Mouse (Mus musculus) embryo, embryonic 11.5 days (tissue): ENCODE results near the gene Prpsap1.
A peak's percentile ranks its signal among the peaks of the same experiment; 100 is the strongest.

ENCODE experiments used
- DNase-seq: peaks from one replicate; pipeline ENCODE4 v3.0.0-alpha.2; 2012; ENCODE audit warnings: low read depth, low spot score

The Prpsap1 gene

DNA sequence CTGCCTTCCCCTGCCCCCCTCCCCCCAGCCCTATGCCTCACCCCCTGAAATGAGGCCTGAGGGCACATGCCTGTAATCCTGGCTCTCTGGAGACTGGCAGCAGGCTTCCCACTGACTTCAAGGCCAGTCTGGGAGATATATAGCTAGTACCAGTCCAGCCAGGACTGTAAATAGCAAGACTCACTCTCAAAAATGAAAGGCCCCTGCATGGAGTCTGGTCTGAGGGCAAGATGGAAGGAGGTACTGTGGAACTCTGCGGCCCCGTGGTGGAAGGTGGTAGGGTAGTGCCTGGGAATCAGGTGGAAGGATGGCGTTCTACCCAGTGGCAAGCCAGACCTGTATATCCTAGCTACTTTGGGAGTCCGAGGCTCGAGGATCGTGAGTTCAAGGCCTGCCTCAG lies 50.1 kb downstream of the Prpsap1 start:
- DNase-seq: no peak

DNA sequence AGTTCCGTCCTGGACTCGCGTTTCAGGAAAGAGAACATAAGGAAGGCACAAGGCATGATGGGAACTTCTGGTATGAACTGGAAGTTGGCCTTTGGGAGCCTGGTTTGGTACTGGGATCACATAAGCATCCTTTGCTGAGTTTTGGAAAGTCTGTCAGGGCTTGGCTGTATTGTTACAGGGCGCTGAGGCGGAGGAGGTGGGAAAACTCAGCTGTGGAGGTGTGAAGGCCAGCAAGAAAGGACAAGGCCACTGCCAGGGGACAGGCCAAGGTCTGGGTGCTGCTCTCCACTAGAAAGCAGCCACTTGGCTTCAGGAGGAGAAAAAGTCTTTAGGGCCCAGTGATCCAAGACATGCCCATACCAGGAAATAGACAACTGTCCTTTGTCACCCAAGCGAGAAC lies 50.7 kb downstream of the Prpsap1 start:
- DNase-seq: no peak

DNA sequence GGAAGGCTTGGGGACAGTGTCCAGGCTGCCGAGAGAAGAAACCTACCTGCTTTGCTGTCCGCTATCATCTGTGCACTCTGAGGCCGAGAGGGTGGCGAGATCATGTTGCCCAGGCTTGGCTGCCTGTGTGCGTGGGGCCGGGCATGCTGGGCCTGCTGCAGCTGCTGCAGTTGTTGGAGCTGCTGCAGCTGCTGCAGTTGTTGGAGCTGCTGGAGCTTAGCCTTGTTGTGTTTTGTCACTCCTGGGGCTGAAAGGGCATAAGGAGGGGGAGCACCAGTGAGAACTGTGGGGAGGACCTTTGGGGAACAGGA lies 51.2 kb downstream of the Prpsap1 start:
- no peak for DNase-seq

DNA sequence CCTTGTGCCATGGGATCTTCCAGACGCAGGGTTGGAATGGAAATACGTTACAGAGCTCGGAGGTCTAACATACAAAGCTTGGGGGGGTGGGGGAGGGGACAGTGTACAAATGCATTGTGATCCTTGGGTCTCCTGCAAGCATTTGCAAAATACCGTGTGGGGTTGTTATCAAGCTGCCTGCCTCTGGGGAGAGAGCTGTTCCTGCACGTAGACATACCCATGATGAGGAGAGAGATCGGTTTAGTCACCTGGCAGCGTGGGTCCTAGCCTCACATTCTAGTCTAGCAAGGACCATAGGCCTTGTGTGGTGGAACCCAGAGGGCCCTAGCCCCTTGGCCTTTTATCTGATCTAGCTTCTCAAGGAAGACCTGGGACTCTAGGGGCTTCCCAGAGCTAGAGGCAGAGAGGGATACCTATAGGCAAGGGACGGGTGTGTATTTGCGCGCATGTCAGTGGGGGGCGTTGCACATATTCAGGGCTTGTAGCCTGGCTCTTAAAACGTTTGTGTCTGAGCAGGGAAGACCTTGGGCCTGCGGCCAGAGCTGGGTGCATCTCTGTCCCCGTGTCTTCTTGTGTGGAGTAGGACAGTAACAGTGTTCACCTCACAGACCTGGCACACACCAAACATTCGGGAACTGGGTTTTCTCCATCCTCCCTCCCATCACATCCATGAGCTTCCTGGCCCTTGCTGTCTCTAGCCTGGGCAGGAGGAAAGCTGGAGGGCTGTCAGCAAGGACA lies 51.7 kb downstream of the Prpsap1 start:
- DNase-seq: no peak

DNA sequence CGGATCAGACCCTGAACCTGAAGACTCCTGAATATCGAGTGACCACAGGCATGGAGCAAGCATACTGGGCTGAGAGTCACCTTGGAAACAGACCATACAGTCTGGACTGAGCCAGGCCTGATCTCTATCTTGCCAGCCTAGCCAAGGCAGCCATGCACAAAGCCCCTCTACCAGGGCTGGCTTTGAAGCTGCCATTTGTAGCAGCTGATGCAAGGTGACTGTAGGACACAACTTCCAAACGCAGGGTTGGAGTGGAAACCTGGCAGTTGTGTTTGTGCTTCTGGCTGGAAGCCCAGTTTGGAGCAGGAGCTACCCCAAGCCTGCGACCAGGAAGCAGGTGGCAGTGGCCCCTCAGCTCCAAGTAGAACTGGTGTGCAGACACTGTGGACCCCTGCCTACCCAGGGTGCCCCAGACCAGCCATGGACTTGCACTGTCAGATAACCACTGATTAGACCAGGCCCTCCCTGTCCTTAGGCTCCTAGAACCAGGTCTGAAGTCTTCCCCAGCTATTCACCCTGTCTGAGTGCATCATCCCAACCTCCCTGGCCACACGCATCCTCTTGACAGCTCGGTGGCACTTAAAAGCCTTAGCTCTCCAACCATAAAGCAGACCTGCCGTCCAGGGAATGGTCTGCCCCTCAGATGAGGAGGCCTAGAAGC lies 53.5 kb downstream of the Prpsap1 start:
- no peak for DNase-seq

DNA sequence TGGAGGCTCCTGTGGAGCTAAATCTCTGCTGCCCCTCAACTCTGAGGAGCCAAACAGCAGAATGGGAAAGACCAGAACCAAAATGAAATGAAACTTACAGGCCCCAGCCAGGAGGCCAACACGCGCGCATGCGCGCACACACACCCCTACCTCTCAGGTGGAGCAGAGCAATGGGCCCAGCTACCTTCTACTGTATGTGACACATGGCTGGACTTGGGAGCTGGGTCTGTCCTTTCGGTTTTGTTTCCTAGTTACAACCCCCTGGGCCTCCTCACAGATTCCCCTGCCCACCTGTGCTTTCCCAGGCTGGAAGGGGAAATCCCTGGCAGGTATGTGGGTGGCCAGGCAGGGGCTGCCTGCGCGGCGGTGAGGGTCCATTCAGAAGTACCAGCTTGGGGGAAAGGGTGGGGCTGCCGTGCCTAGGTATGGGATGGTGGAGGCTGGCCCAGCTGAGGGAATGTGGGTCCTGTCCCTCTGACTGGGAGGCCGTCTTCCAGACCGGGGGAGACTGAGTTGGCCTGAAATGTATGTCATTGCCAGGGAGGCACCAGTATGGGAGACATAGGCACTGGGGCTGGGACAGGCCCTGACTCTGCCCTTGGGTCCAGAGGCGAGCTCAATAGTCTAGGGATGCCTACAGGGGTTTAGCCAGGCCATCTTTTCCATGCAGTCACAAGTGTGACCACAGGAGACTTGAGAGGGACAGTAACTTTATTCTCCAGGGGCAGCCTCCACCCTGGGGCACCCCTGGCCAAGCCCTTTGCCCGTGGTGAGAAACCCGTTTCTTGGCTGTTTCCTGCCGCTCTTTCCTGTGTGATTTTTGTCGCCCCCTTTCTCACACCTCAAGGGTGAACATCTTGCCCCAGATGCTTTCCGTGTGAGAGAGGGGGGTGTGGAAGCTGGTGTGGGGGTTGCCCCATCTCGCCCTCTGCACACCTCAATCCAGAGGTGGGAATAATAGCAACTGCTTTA lies 54.4 kb downstream of the Prpsap1 start:
- no peak for DNase-seq

DNA sequence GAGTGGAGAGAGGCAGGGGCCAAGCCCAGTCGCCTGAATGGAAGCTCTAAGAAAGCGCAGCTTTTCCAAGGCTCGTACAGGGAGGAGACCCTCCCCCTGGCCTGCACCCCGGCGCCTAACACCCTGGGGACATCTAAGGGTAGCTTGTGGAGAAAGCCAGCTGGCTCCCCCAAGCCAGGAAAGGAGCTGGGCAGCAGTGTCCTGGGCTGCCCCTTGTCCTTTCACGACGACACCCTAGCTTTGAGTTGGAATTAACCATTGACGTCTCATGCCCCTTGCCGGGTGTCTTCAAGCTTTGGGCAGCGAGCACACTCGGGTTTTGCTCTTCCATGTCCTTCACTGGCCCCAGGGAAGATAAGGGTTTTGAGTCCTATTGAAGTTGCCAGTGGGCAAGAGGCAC lies 56.5 kb downstream of the Prpsap1 start:
- DNase-seq: no peak

DNA sequence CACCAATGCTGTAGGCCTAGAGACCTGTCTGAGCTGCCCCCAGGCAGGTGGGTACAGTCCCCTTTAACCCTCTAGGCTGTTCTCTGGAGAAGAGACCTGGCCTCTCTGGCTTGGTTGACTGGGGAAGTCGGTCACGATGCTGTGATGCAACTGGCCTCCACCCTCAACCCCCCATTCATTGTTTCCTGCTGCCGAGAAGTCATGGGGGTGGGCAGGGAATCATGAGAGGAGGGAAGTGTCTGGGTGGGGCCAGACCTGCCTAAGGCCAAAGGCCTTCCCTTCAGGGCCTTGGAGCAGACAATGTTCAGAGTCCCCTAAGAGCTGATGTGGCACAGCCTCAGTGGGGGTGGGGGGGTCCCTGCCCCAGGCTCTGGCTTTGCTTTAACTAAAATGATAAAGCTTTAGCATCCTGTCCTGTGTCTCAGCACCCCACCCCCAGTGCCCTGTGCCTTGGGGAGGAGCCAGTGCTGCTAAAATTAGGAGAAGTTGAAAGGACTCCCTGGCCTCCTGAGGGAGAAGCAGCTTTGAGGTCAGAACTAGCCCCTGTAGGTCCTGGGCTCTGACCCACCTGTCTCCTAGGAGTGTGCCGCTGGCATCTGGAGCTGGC lies 57.2 kb downstream of the Prpsap1 start:
- DNase-seq: no peak

DNA sequence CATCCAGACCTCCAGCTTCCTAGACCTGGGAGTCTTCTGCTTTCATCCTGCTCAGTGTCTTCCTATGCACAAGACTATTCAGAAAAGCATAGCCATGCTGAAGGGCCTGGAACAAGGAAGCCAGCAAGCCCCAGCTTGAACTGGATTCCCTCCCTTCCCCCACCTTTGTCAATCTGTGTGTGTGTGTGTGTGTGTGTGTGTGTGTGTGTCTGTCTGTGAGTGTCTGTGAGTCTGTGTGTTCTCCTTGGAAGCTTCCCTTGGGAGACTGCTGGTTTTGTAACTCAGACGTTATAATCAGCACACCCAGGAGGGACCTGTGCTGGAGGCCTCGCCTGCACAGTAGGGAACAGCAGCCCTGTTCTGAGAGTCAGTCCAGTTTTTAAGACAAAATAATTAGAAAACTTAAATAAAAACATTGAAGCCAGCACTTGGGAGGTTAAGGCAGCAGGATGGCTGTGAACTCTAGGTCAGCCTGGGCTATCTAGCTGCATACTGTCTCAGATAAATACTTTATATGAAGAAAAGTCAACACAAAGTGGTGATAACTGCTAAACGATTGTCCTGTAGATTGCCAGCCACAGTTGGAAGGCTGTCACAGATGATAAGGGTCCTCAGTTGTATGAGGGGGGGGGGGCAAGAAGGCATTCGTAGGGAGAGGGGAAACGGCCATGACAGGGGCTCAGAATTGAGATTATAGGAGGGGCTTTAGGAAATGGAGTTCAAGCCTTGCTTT lies 57.8 kb downstream of the Prpsap1 start:
- DNase-seq: no peak

DNA sequence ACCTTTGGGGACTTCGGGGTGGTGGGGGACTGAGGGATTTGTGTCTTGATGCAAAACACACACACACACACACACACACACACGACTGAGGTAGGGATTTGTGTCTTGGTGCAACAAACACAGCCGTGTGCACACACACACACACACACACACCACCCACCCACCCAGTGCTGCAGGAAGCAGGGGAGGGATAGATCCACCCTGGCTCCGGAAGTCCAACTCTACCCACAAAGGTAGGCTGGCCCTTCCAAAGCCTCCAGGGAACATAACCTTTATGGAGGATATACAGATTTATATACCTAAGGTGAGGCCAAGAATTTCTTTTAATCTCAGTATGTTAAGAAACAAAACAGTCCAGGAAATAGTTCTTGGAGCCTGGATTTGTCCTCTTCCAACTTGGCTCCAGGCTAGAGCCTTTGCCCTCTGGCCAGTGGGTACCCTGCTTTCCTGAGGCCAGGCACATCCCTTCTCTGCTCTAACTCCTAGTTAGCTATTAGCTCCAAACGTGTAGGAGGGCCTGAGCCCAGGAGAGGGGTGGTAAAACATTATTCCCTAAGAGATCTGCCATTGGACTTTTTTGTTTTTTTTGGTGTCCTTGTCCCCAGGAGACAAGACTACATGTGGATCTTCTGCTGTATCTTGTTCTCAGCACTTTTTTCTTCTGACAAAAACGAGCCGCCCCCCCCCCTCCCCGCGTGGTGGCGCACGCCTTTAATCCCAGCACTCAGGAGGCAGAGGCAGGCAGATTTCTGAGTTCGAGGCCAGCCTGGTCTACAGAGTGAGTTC lies 58.8 kb downstream of the Prpsap1 start:
- no peak for DNase-seq

DNA sequence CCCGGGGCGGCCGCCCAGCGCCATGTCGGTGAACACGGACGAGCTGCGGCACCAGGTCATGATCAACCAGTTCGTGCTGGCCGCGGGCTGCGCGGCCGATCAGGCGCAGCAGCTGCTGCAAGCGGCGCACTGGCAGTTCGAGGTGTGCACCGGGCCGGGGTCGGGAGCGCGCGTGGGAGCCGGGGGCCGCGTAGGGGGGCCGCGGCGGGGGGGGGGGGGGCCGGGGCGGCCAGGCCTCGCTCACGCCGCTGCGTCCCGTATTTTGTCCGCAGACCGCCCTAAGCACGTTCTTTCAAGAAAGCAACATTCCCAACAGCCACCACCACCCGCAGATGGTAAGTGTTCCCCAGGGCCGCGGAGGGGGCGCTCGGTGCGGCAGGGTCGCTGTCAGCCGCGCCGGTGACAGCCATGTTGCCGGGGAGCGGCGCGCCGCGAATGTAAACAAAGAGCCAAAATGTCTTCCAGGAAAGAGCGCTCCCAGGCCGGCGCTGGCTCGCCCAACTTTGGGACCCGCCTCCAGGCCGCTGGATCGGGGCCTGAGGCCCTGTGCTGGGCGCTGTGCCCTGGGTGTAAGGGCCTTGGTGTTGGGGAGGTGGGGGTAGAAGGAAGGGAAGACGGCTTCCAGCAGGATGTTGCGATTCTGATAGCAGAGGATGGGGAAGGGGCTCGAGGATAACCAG lies 59.6 kb downstream of the Prpsap1 start:
- no peak for DNase-seq

DNA sequence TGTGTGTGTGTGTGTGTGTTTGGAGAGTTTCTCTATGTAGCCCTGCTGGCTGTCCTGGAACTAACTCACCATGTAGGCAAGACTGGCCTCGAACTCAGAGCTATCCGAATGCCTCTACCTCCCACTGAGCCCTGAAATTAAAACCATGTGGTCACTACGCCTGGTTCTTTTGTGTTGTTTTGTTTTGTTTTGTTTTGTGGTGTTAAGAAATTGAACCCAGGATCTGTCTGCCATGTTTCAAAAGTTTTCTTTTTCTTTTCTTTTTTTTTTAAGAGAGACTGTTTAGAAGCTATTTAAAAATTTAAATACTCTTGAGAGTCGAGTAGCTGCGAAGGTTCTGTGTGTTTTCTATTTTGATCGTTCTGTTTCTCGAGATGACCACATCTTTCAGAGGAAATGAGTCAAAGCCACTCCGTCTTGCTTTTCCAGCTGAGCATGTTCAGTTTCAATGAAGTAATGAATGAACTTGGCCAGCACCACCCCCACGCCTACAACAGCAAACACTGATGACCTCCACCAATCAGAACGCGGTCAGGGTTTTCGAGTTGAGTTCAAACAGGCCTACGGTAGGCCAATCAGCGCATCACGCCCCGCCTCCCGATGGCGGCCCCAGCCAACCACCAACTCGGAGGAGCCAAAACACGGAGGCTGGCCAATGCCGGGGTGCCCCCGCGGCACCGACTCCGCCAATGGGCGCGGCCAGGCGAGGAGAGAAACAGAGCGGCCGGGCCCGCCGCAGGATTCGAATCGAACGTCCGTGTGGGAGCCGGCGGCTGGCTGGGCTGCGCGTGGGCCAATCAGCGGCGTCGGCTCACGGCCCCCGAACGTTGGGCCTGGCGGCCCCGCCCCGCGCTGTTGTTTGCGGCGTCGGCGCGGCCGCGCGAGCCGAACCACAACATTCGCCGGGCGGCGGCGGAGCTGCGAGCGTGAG lies 60.4 kb downstream of the Prpsap1 start, which contains the start of gene Ubald2:
Gene Ubald2 (plus strand): TSS at position 739 of the 931 bp plus-strand sequence.
- DNase-seq: peak; percentile 99

DNA sequence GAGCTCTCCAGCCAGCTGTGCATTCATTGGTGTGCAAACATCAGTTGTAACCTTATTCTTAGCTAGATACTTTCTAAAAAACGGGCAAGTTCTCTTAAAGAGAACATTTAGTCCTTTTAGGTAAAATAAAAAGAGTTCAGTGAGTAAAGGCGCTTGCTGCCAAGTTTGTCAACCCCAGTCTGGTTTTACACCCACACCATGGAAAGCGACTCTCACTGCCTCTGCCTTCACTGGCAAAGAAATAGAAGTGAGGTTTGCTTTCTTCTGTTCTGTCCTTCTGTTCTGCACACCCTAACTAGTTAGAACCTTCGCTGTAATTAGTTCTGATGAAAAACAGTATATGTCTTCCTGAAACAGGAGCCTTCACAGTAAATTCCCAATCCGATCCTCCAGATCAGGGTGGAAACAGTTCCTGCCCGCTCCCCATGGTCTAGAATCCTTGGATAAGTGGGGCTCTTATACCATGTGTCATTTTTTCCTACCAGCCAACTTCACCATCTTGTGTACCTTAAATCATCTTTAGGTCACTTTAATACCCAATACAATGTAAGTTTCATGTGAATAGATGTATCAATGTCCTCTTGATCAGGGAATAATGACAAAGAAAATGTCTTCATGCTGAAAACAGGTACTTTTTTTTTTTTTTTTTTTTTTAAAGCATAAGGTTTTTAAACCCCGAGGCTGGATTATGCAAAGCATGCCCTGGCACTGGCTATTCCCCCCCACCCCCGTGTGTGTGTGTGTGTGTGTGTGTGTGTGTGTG lies 61.2 kb downstream of the Prpsap1 start:
- DNase-seq: no peak

DNA sequence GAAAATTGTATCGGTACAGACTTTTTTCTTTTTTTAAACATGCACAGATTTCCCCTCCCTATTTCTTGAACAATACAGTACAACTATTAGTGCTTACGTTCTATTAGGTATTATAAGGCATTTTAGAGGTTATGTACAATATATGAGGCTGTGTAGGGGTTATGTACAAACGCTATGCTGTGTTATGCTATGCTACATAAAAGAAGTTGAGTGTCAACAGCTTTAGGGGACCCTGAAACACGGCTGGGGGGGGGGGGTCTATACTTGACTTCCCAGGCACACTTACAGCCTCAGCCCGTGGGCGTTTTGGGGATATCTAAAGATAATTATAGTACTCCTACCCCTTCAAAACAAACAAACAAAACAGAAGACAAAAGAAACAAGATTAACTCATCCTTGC lies 61.9 kb downstream of the Prpsap1 start:
- DNase-seq: no peak

DNA sequence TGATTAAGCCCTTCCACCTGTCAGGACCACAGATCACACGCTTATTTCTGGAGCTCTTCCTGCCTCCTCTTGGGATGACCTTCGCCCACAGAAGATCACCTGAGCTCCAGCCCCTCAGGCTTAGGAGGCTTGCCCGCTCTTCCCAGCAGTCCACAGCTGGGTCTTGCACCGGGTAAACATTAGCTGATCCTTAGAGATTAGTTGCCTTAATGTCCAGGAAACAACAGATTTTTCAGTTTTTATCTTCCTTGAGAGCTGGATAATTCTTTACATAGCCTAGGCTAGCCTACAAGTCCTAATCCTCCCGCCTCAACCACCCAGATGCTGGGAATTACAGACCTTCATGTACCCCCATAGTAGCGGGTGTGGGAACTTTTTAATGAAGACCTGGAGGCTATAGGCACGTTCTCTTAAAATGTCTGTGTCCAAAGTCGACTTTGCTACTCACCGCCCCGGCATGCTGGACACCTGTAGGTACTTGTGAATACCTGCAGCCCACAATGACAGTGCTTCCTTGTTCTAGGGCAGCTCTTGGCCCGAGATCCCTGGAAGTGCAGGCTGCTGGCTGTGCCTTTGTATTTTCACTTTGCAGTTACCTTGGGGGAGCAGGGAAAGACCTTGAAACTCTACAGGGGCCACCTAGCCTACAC lies 62.4 kb downstream of the Prpsap1 start:
- no peak for DNase-seq

DNA sequence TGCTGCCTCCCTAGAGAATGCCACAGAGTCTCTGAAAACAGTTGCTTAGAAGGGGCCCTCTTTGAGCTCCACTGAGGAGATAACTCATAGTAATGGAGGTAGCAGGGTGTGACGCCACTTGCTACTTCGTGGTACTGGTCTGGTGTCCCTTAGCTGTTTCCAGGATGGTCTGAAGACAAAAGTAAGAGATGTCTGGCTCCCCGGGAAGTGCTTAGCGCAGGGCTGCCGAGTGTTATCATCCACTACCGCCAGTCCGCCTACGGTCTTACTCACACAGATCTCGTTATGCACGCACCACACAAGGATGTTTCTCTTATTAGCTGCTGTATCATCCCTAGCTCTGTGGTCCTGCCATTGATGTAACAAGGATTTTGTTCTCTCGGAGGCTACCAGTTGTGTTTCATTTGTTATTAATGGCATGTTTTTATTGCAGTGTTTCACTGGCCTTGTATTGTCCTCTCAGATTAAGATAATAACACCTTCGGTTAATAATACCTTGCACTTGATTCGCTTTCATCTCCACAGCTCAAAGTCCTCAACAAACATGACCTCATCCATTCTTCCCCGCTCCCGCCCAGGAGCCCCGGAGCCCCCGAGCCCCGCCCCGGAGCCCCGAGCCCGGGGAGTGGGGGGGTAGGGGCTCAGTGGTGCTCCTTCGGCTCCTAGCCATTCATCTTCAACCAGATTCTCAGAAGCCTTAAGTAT lies 63.1 kb downstream of the Prpsap1 start:
- no peak for DNase-seq
